Mouse (Mus musculus): Measurements from ENCODE around the gene Atf7ip. TPM values are rescaled to one million over a fixed set of nuclear protein-coding genes. Genes with fewer than 3 reads are reported as not detected.
A peak's percentile ranks its signal among the peaks of the same experiment; 100 is the strongest.

The Atf7ip gene
- total and polyA plus RNA-seq, 2 experiments: 5.2 to 14.9 TPM

DNA sequence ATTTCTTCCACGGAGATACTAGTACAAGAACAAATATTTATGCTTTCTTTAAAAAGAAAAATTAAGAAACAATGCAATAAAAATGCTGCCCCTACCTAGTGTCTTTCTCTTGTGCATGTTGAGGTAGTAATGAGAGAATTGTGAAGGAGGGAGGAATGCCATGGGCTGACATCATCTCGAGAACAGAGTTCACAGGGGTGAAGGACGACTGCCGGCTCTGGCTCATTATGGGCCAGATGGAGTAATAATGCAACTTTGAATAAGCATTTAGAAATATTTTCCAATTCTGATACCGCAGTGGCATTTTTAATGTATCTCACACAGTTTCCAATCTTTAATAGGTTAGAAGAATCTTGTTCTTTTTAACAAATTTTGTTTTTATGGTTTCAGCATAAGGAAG lies 60.0 kb downstream of the Atf7ip start:
- Histone ChIP-seq H3K79me2 (ENCODE audit: control insufficient read depth, insufficient read depth, low read length) (peaks cover 4% of the 10 kb centered on the region; the same call in 1 of the 2 replicates), H3K4me3 (ENCODE audit: insufficient read depth, low read depth, low read length) (no peak overlapping the region), H3K4me1 (ENCODE audit: control insufficient read depth, insufficient read depth, low read length) (no peaks in the 10 kb centered on the region), H3K36me3 (ENCODE audit: control insufficient read depth, insufficient read depth, low read length) (peaks cover 67% of the 10 kb centered on the region), H3K9ac (ENCODE audit: low read depth, low read length) (no peak overlapping the region), H3K27me3 (ENCODE audit: control insufficient read depth, insufficient read depth, low read length) (no peaks in the 10 kb centered on the region), H3K27ac (replicated peaks; ENCODE audit: insufficient read depth, low read depth, low read length) (no peak overlapping the region)
- peak; percentile 24 for DNase-seq (ENCODE audit: extremely low read depth, low read depth, low spot score)
- TF ChIP-seq POLR2A (IDR thresholded peaks at IDR 0.05; ENCODE audit: extremely low read depth, insufficient read depth, low read length) (no peak), CTCF (IDR thresholded peaks at IDR 0.05; ENCODE audit: low read depth, low read length) (no peak)
- 86% methylated on average over 5 of the region's 5 CpGs for WGBS

DNA sequence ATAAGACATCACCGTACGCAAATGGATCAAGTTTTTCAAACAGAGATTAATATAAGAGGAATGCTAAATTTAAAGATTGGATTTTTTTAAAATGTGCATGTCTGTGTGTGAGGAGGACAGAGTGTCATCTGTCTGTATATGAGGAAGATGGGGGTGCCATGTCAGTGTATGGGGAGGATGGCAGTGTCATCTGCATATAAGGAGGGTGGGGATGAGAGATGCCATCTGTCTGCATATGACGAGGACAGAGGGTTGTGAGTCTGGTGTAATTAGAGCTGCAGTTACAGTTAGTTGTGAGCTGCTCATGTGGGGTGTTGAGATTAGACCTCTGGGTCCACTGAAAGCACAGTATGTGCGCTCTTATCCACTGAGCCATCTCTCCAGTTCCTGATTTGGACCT lies 84.8 kb downstream of the Atf7ip start:
- TF ChIP-seq POLR2A (IDR thresholded peaks at IDR 0.05; ENCODE audit: extremely low read depth, insufficient read depth, low read length): no peak
- TF ChIP-seq CTCF (IDR thresholded peaks at IDR 0.05; ENCODE audit: low read depth, low read length): no peak
- Histone ChIP-seq H3K27ac (replicated peaks; ENCODE audit: insufficient read depth, low read depth, low read length) (no peak overlapping the region), H3K27me3 (ENCODE audit: control insufficient read depth, insufficient read depth, low read length) (no peaks in the 10 kb centered on the region), H3K4me3 (ENCODE audit: insufficient read depth, low read depth, low read length) (no peak overlapping the region), H3K79me2 (ENCODE audit: control insufficient read depth, insufficient read depth, low read length) (no peaks in the 10 kb centered on the region), H3K4me1 (ENCODE audit: control insufficient read depth, insufficient read depth, low read length) (no peaks in the 10 kb centered on the region), H3K9ac (ENCODE audit: low read depth, low read length) (no peak overlapping the region), H3K36me3 (ENCODE audit: control insufficient read depth, insufficient read depth, low read length) (peaks cover 44% of the 10 kb centered on the region)
- 97% methylated on average over 4 of the region's 4 CpGs for WGBS
- no peak for DNase-seq (ENCODE audit: extremely low read depth, low read depth, low spot score)

DNA sequence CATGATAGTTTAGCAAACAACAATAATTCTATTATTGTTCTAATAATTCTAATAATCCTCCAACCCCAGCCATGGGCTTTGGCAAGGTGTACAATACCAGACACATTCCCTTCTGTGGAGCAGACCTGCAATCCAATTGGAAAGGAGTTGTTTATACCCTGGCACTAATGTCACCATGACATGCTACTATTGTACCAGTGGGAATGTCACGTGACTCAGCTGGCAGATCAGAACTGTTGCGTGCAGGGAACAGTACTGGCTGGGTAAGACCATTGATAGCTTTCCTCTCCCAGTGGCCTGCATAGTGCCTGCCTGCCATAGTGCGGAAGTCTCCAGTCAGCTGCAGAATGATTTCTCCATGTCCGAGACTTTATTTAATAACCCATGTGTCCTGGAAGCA lies 88.6 kb downstream of the Atf7ip start:
- H3K36me3 ChIP-seq (ENCODE audit: control insufficient read depth, insufficient read depth, low read length): peaks cover 45% of the 10 kb centered on the region
- TF ChIP-seq CTCF (IDR thresholded peaks at IDR 0.05; ENCODE audit: low read depth, low read length) (no peak), POLR2A (IDR thresholded peaks at IDR 0.05; ENCODE audit: extremely low read depth, insufficient read depth, low read length) (no peak)
- 95% methylated on average over 4 of the region's 4 CpGs for WGBS

DNA sequence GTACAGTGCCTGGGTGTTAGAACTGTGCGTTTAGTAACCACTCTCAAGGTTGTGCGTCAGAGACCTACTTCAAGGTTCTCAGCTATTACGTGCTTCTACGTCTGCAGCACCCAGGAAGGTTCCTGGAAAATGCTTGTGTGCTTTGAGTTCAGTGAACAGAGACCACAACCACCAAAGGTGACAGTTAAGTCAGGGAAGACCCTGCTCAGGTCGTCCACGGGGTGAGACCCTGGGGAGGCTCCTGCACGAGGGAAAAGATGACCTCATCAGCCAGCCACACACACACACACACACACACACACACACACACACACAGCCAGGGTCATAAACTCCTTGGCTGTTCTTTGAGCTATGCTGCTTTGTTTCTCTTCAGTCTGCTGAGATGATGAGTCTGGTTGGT lies 96.6 kb downstream of the Atf7ip start:
- Histone ChIP-seq H3K4me1 (ENCODE audit: control insufficient read depth, insufficient read depth, low read length) (peaks cover 3% of the 10 kb centered on the region; the same call in 1 of the 2 replicates), H3K36me3 (ENCODE audit: control insufficient read depth, insufficient read depth, low read length) (peaks cover 71% of the 10 kb centered on the region), H3K9ac (ENCODE audit: low read depth, low read length) (no peak overlapping the region), H3K4me3 (ENCODE audit: insufficient read depth, low read depth, low read length) (no peak overlapping the region), H3K79me2 (ENCODE audit: control insufficient read depth, insufficient read depth, low read length) (no peaks in the 10 kb centered on the region), H3K27ac (replicated peaks; ENCODE audit: insufficient read depth, low read depth, low read length) (no peak overlapping the region), H3K27me3 (ENCODE audit: control insufficient read depth, insufficient read depth, low read length) (no peaks in the 10 kb centered on the region)
- TF ChIP-seq CTCF (IDR thresholded peaks at IDR 0.05; ENCODE audit: low read depth, low read length) (no peak), POLR2A (IDR thresholded peaks at IDR 0.05; ENCODE audit: extremely low read depth, insufficient read depth, low read length) (no peak)
- WGBS: 87% methylated on average over 7 of the region's 7 CpGs
- DNase-seq (ENCODE audit: extremely low read depth, low read depth, low spot score): no peak

More for the DNA sequence above, 88.6 kb downstream of the Atf7ip start:
- no peak overlapping the region for H3K27ac ChIP-seq (replicated peaks; ENCODE audit: insufficient read depth, low read depth, low read length)
- no peaks in the 10 kb centered on the region for H3K79me2 ChIP-seq (ENCODE audit: control insufficient read depth, insufficient read depth, low read length)
- no peaks in the 10 kb centered on the region for H3K27me3 ChIP-seq (ENCODE audit: control insufficient read depth, insufficient read depth, low read length)
- no peak overlapping the region for H3K9ac ChIP-seq (ENCODE audit: low read depth, low read length)
- no peak overlapping the region for H3K4me3 ChIP-seq (ENCODE audit: insufficient read depth, low read depth, low read length)
- DNase-seq (ENCODE audit: extremely low read depth, low read depth, low spot score): no peak
- no peaks in the 10 kb centered on the region for H3K4me1 ChIP-seq (ENCODE audit: control insufficient read depth, insufficient read depth, low read length)

DNA sequence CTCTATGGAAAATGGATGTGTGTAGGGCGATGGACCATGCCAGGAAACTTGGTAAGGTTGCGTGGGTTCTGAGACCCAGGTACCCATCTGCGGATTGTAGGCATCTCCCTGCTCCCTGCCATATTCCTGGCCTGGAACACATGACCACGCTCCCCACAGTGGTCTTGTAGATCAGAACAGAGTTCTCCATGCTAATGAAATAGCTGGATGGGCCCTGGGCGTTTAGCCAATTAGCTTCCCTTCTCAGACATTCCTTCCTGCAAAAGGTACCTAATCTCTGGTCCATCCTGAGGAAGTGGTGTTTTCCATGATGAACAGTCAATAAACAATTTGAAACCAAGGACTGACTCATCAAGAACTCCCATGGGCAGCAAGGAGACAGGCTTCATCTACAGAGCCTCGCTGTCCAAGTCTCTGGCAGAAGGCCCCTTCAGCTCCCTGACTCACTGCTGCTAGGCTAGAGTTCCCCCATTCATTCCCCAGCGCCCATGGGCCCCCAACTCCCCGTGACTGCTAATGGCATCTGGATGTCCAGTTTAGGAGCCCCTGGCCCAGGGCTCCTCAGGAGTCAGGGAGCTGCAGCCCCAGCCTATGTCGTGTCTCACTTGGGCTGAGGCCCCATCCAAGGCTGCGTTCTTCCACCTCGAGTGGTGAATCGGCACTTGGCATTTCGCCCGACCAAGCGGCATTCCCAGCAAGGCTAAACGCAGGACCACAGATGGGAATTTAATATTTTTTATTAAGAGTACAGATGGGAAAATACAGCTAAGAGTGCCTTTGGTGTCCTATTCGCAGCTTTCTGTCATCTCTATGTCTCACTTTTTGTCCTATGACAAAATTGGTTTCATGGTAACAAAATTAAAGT lies 105.6 kb downstream of the Atf7ip start:
- WGBS: 83% methylated on average over 17 of the region's 17 CpGs
- Histone ChIP-seq H3K27me3 (ENCODE audit: control insufficient read depth, insufficient read depth, low read length) (no peaks in the 10 kb centered on the region), H3K4me1 (ENCODE audit: control insufficient read depth, insufficient read depth, low read length) (no peaks in the 10 kb centered on the region), H3K36me3 (ENCODE audit: control insufficient read depth, insufficient read depth, low read length) (peaks cover 22% of the 10 kb centered on the region), H3K79me2 (ENCODE audit: control insufficient read depth, insufficient read depth, low read length) (no peaks in the 10 kb centered on the region), H3K9ac (ENCODE audit: low read depth, low read length) (no peak overlapping the region), H3K4me3 (ENCODE audit: insufficient read depth, low read depth, low read length) (no peak overlapping the region), H3K27ac (replicated peaks; ENCODE audit: insufficient read depth, low read depth, low read length) (no peak overlapping the region)
- no peak for DNase-seq (ENCODE audit: extremely low read depth, low read depth, low spot score)
- TF ChIP-seq CTCF (IDR thresholded peaks at IDR 0.05; ENCODE audit: low read depth, low read length) (no peak), POLR2A (IDR thresholded peaks at IDR 0.05; ENCODE audit: extremely low read depth, insufficient read depth, low read length) (no peak)

DNA sequence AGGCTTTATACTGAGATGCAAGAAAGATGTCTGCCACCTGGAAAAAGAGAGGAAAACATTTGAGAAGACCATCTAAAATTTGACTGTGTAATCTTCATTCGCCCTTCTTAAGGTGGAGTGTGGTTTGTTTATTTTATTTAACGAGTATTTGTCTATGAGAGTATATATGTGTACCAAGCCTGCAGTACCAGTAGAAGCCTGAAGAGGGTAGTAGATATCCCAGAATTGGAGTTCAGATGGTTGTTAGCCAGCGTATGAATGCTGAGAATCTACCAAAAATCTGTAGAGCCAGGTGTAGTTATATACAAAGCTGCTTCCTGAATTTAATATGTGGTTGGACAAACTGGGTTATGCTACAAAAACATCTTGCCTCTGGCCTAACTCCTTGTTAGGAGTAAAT lies 106.3 kb downstream of the Atf7ip start:
- no peak for TF ChIP-seq CTCF (IDR thresholded peaks at IDR 0.05; ENCODE audit: low read depth, low read length)
- no peak for TF ChIP-seq POLR2A (IDR thresholded peaks at IDR 0.05; ENCODE audit: extremely low read depth, insufficient read depth, low read length)
- no peaks in the 10 kb centered on the region for H3K27me3 ChIP-seq (ENCODE audit: control insufficient read depth, insufficient read depth, low read length)
- no peak overlapping the region for H3K9ac ChIP-seq (ENCODE audit: low read depth, low read length)
- H3K27ac ChIP-seq (replicated peaks; ENCODE audit: insufficient read depth, low read depth, low read length): no peak overlapping the region
- WGBS: 98% methylated on average over 3 of the region's 3 CpGs
- peaks cover 16% of the 10 kb centered on the region for H3K36me3 ChIP-seq (ENCODE audit: control insufficient read depth, insufficient read depth, low read length)
- no peak overlapping the region for H3K4me3 ChIP-seq (ENCODE audit: insufficient read depth, low read depth, low read length)
- no peak for DNase-seq (ENCODE audit: extremely low read depth, low read depth, low spot score)
- H3K79me2 ChIP-seq (ENCODE audit: control insufficient read depth, insufficient read depth, low read length): no peaks in the 10 kb centered on the region
- no peaks in the 10 kb centered on the region for H3K4me1 ChIP-seq (ENCODE audit: control insufficient read depth, insufficient read depth, low read length)
